ENCODE assay signal across 8 mouse cellular contexts in genomic region chr9:110408099-110408773, GRCm38 (mm10). TPM values are rescaled to one million over a fixed set of nuclear protein-coding genes. Genes with fewer than 3 reads are reported as not detected.
A peak's percentile ranks its signal among the peaks of the same experiment; 100 is the strongest.
DNase-seq lines count a peak whose midpoint lies in the region; ATAC-seq lines count a peak whose summit lies in the region.

Gene Ptpn23, minus strand, starts transcription at chr9:110408213.

- peak within 1 kb of the TSS; percentile 82 for H3K4me2 ChIP-seq in forebrain, embryonic 14.5 days (ENCODE audit: low read length)
- H3K4me2 ChIP-seq in neural tube, embryonic 15.5 days = peak within 1 kb of the TSS; percentile 94

- peak within 1 kb of the TSS; percentile 49; the same call in 1 of the 2 replicates for H3K27ac ChIP-seq in forebrain, embryonic 14.5 days (ENCODE audit: low read depth, low read length)
- H3K27ac ChIP-seq in neural tube, embryonic 15.5 days (replicated peaks) = peak within 1 kb of the TSS; percentile 89

- intact Hi-C loops in heart, postnatal 14 days (cut with DNase I) = loop anchor here (5.0 kb wide), 1 partner anchor 76 kb away; the partner anchor contains the start of gene Scap

- DNase-seq in ES-CJ7 (ENCODE audit: low read depth, low spot score) = peak; percentile 98
- peak; percentile 93 for DNase-seq in cerebellum, adult 11 months
- DNase-seq in forebrain, embryonic 14.5 days (ENCODE audit: low spot score) = peak; percentile 99
- peak; percentile 95 to 97 for DNase-seq in heart, postnatal 14 days
- DNase-seq in layer of hippocampus, adult 11-12 months (ENCODE audit: low spot score) = peak; percentile 95
- peak; percentile 93 to 96 for DNase-seq in lung, adult 18-20 months
- DNase-seq in testis, postnatal 14 days (ENCODE audit: low spot score) = peak; percentile 96

- no peaks in the 10 kb centered on the region for H3K9me3 ChIP-seq in forebrain, embryonic 14.5 days (replicated peaks; ENCODE audit: control insufficient read depth, low read length)
- H3K9me3 ChIP-seq in neural tube, embryonic 15.5 days (replicated peaks) = no peaks in the 10 kb centered on the region

- H3K4me3 ChIP-seq in forebrain, embryonic 14.5 days (ENCODE audit: low read depth, low read length) = peak within 1 kb of the TSS; percentile 82
- H3K4me3 ChIP-seq in neural tube, embryonic 15.5 days (replicated peaks) = peak within 1 kb of the TSS; percentile 83

- WGBS in forebrain, embryonic 14.5 days = 1% methylated on average over 32 of the region's 39 CpGs
- under 1% methylated on average over 39 of the region's 39 CpGs for WGBS in neural tube, embryonic 15.5 days

- peaks cover 5% of the 10 kb centered on the region for H3K4me1 ChIP-seq in forebrain, embryonic 14.5 days (ENCODE audit: control insufficient read depth, insufficient read depth, low read length)
- peaks cover 28% of the 10 kb centered on the region for H3K4me1 ChIP-seq in neural tube, embryonic 15.5 days

- no peaks in the 10 kb centered on the region for H3K27me3 ChIP-seq in forebrain, embryonic 14.5 days (replicated peaks; ENCODE audit: control insufficient read depth, insufficient read depth, low read length)
- H3K27me3 ChIP-seq in neural tube, embryonic 15.5 days (replicated peaks) = no peaks in the 10 kb centered on the region

- H3K9ac ChIP-seq in forebrain, embryonic 14.5 days (ENCODE audit: low read length) = peak within 1 kb of the TSS; percentile 91
- peak within 1 kb of the TSS; percentile 91 for H3K9ac ChIP-seq in neural tube, embryonic 15.5 days (replicated peaks)

- ATAC-seq in forebrain, embryonic 14.5 days = peak; percentile 96
- peak; percentile 95 for ATAC-seq in neural tube, embryonic 15.5 days (ENCODE audit: low FRiP score)

- H3K36me3 ChIP-seq in forebrain, embryonic 14.5 days (ENCODE audit: control insufficient read depth, insufficient read depth, low read length) = no peaks in the 10 kb centered on the region
- no peaks in the 10 kb centered on the region; the same call in 1 of the 2 replicates for H3K36me3 ChIP-seq in neural tube, embryonic 15.5 days

RNA-seq across cellular contexts. Expression of gene Ptpn23, which starts in this region (rescaled TPM):
- 13.1 and 18.7 TPM in 2 replicates for polyA plus RNA-seq in forebrain, embryonic 14.5 days (2014; fragmentation: Nextera tagmentation; extraction: Ambion mirVana)
- 10 to 100 TPM; 15.4 to 17.6 TPM for total RNA-seq in heart, postnatal 14 days (2021)
- polyA plus RNA-seq in neural tube, embryonic 15.5 days (2015; fragmentation: Nextera tagmentation; extraction: Ambion mirVana) = 24.6 and 25.8 TPM in 2 replicates

Comparison
In these comparisons a context has a peak if more than half of its experiments do, and no peak if none do; other contexts are left out.
1. Peak in every context shown above with its lines: DNase-seq, ATAC-seq, H3K4me3 ChIP-seq and H3K27ac ChIP-seq.